Mouse (Mus musculus) gonadal fat pad, adult 2 months (tissue): ENCODE measurements around the gene Olfr293. TPM values are rescaled to one million over a fixed set of nuclear protein-coding genes. Genes with fewer than 3 reads are reported as not detected.

Experiments
- DNase-seq: peaks from one replicate; pipeline ENCODE4 v3.0.0-alpha.2; 2012; ENCODE audit warnings: low read depth
- polyA plus RNA-seq: library from polyadenylated mRNA; depleted of rRNA; stranded (reverse); fragments of >200 nt; gene quantifications from 2 replicates; pipeline ENCODE4 v1.2.3, GENCODE M21; 2012; rRNA removed

The Olfr293 gene
- polyA plus RNA-seq, result not detected in 2 replicates

DNA sequence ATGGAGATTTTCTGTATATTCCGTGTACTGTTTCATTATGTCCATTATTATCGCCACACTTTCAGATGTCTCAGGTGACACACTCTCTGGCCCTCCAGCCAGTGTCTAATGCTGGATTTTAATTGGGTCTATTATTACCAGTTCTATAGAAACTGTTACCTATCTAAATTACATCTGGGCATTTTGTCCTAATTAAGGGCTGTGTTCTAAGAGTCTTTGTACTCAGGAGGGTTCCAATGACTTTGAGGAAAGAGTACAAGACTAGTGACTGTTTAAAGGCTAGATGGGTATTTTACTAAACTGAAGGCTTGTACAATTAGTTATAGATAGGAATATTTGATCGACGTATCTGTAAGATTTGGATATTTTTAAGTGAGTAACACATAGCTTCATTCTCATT is at the start of gene Olfr293:
Olfr293 (plus strand) TSS at position 301 of the 400 bp plus-strand sequence.
- DNase-seq, result no peak

DNA sequence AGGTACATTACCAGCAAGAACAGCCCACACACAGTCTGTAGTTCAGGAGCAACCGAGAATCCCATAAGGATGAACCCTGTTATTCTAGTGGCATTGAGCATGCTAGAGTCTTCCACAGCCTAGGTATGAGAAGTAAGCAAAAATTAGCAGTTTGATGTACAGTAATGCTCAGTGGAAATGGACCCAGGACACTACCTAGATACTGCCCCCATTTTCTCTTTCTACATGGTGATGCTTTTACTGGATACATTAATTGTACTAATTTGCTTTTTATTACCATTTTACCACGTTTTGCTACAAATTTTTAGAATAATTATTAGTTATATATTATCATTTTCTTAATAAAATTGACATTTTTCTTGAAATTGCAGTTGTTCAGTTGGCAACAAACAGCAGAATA is 32.3 kb upstream of the Olfr293 start, which contains the start of gene Olfr294:
Olfr294 (minus strand) TSS at position 101 of the 400 bp plus-strand sequence.
- DNase-seq, result no peak

DNA sequence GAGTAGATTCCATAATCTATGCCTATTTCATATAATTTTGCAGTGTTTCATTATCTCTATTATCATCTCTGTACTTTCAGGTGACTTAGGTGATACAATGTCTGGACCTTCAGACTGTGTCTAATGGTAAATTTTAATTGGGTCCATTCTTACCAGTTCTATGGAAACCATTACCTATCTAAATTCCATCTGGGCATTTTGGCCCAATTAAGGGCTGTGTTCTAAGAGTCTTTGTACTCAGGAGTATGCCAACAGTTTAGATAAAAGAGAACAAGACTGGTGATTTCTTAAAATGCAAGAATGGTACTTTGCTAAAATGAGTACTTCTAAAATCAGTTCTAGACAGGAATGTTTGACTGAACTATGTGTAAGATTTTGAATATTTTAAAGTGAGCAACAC is 39.2 kb downstream of the Olfr293 start, which contains the start of gene Olfr292:
Olfr292 (plus strand) TSS at position 301 of the 400 bp plus-strand sequence.
- no peak for DNase-seq

Other genes starting within 250 kb of the Olfr293 start
- not detected in 2 replicates for gene Olfr301, start 245.2 kb upstream of the Olfr293 start, polyA plus RNA-seq
- gene Olfr299, start 189.1 kb upstream of the Olfr293 start, polyA plus RNA-seq, result not detected in 2 replicates
- not detected in 2 replicates for gene Olfr298, start 156.6 kb upstream of the Olfr293 start, polyA plus RNA-seq
- gene Olfr297, start 129.1 kb upstream of the Olfr293 start, polyA plus RNA-seq, result not detected in 2 replicates
- gene Olfr295, start 65.2 kb upstream of the Olfr293 start, polyA plus RNA-seq, result not detected in 2 replicates
- not detected in 2 replicates for gene Olfr294, start 32.4 kb upstream of the Olfr293 start, polyA plus RNA-seq
- not detected in 2 replicates for gene Olfr292, start 39.3 kb downstream of the Olfr293 start, polyA plus RNA-seq
- 16.9 and 24.6 TPM in 2 replicates for gene Folh1, start 126.9 kb downstream of the Olfr293 start, polyA plus RNA-seq
- gene Vmn2r77, start 146.0 kb downstream of the Olfr293 start, polyA plus RNA-seq, result not detected in 2 replicates